Mouse (Mus musculus) liver, embryonic 14.5 days (tissue): ENCODE measurements at regions not wholly inside any gene's neighbourhood (a gene's known extent, or its start where the extent isn't known, plus 50 kb on each side); places are given as distances from the start of the nearest gene placed in this dataset.

Experiments
- CTCF ChIP-seq: IDR thresholded peaks from 2 replicates; pipeline ENCODE4 v1.5.1; 2016; ENCODE audit warnings: antibody characterized with exemption, low read depth, control low read depth
- EP300 ChIP-seq: IDR thresholded peaks from 2 replicates; pipeline ENCODE4 v1.6.1; 2016; ENCODE audit warnings: antibody characterized with exemption, low read depth

DNA sequence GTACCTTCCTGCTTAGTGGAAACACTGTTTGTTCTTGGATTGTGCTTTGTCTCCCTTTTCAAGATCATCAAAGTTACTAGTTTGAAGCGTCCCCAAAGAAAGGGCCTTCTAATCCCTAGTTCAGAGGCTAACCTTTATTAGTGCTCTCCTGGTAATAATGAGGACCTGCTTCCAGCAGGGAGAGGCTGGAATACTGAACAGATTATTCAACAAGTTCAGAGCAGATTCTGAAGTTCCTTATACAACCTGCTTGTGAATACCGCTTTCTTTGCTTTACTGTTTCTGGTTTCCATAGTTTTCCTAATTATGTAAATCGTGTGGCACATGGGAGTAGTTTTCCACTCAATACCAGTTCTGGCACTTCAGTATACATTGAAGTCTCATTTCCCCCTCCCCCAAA lies 75.2 kb upstream of the Dnajc24 start:
- TF ChIP-seq CTCF (no peak), EP300 (no peak)
